Mouse (Mus musculus) ovary, postnatal 14 days (tissue): ENCODE data around the gene Cnot11.
A peak's percentile ranks its signal among the peaks of the same experiment; 100 is the strongest.

ENCODE experiments used
- DNase-seq: peaks from one replicate; pipeline ENCODE4 v3.0.0; 2022; ENCODE audit warnings: low spot score

Cnot11 gene

DNA sequence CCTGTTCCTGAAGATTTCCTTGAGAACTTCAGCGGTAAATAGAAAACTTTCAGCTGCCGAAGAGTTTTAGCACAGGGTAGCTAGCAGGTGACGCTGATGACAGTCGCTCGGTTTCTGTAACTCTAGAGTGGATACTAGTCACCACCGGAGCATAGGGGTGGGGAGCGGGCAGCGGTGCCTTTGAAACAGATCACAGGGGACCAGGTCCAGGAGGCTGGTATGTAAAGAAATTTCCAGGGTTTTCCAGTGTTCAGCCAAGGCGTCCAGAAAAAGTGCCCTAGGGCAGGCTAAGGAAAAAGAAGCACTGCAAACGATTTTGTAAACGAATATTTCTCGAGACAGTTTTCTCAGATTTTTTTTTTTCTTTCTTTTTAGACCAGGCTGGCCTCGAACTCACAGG, at the start of gene Cnot11:
Cnot11 (plus strand) TSS at position 162 of the 400 bp plus-strand sequence.
- no peak for DNase-seq

DNA sequence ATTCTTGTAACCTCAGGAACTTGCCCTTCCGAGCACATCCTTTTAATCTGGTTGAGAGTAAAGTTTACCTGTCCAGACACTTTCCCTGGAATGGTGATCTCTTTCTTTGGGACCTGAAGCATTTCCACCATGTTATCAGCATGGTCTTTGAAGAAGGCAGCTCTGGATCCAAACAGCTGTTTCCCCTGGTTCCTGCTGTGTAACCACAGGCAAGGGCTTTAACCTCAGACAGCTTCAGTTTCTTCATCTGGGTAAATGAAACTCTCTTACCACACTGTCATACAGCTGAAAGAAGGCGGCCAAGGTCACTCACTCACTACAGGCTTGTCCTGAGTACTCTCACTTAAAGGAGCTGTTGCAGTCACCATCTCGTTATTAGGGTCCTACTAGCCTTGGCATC, 47.4 kb upstream of the Cnot11 start:
- no peak for DNase-seq

DNA sequence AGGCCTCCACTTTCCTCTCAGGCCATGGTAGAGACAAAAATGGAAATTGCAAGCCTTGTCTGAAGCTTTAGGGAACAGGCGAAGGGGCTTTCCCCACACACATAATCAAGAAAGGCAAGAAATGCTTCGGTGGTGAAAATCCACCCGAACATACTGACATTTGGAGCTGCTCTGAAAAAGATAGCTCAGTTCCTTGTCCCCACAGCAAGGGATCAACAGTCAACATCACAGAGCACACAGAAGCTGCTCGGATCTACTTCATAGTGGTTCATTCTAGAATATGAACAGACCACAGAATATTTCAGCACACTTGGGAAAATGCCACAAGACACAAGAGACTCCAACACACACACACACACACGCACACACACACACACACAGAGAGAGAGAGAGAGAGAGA, 41.6 kb upstream of the Cnot11 start:
- no peak for DNase-seq

DNA sequence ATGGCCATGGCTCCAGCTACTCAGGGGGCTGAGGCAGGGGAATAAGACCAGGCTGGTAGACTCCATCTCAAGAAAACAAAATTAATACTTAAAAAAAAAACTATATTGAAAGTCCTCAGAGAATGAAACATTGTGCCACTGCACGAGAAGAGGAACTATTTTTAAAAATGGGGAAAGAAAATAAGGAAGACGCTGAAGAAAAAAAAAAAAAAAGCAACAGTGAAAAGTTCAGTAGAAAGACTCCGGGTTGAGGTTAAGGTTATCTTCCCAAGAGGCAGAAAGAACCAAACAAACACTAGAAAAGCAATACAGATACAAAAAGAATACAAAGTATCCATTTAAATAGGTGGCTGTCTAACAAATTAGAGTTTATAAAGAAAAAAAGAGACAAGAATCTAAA, 41.1 kb upstream of the Cnot11 start:
- DNase-seq: no peak

DNA sequence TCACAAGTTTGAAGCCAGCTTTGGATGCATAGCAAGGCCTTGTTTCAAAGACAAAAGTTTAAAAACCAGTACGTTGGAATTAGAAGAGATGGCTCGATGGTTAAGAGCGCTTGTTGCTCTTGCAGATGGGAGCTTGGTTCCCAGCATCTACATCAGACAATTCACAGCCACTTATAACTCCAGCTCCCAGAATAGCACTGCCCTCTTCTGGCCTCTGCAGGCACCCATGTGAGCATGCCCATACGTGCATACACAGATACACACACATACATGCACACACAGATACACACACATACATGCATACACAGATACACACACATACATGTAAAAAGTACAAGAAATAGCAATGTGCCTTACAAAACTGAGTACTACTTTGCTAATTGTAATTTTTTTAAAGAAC, 37.8 kb upstream of the Cnot11 start:
- no peak for DNase-seq

DNA sequence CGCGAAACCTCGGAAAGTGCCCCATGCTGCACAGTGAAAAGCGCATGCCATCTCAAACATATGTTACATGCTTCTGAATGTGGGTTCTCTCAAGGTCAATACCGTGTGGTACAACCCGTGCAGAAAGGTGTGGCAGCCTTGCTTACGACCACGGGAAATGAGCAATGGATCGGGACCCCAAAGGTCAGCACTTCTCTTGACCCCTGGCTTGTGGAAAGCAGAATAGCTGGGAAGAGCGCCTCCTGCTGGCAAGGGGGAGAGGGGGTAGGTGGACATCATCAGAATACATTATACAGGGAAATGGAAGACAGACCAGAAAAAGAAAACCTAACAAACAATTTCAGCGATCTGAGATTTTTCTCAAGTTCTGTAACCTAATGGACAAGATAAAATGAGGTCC, 37.0 kb upstream of the Cnot11 start:
- DNase-seq: no peak

DNA sequence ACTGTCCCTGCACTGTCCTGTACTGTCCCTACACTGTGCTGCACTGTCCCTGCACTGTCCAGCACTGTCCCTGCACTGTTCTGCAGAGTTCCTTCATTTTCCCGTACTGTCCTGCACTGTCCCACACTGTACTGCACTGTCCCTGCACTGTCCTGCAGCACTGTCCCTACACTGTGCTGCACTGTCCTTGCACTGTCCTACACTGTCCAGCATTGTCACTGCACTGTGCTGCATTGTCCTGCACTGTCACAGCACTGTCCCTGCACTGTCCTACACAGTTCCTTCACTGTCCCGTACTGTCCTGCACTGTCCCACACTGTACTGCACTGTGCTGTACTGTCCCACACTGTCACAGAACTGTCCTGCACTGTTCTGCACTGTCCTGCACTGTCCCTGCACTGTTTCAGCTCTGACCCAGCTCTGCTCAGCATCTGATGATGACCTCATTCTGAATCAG, 35.3 kb upstream of the Cnot11 start:
- no peak for DNase-seq

DNA sequence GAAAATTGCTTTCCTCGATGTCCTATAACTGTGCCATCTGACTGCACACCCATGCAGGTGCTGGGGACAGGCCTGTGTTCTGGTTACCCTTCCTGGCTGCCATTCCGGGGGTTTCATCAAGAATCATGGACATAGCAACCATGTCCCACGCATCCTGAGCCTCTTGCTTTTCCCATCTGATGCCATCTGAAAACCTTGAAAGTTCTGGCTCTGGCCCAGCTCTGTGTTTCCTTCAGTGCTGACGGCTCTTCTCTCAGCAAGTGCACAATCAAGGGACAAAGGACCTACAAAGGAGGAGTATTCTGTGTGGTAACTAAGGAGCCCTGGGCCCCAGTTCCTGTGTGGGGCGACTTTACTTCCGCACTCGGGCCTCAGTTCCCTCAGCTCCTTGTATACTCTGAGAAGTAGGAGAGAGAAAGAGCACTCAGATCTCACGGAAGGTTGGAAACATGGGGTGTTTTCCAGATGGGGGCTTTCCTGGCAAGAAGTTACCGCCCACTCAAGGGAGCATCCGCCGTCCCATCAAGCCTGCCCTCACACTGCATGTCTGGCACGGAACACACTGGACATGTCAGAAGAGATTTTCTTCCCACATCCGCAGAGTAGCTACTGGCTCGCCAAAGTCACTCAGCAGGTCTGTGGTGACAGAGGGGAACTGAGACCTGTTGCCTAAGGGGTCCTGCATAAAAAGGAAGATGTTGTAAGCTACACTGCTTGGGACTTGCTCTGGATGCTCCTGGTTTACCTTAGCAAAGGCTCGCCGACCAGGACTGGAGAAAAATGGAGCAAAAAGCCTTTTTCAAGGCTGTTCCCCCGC, 31.8 kb upstream of the Cnot11 start:
- no peak for DNase-seq

DNA sequence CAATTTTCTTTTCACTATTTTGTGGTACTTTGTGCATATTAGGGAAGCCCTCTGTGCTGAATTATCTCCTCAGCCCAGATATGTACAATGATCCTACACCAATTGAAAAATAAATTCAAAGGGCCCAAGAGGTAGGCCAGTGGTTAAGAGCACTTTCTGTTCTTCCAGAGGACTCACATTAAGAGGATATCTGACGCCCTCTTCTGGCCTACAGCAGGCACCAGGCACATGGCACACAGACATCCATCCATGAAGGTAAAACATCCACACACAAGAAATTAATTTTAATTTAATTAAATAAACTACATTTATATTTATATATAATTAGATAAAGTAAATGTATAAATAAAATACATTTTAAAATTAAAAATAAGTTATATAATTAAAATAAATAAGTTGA, 30.5 kb upstream of the Cnot11 start:
- peak; percentile 13 for DNase-seq

DNA sequence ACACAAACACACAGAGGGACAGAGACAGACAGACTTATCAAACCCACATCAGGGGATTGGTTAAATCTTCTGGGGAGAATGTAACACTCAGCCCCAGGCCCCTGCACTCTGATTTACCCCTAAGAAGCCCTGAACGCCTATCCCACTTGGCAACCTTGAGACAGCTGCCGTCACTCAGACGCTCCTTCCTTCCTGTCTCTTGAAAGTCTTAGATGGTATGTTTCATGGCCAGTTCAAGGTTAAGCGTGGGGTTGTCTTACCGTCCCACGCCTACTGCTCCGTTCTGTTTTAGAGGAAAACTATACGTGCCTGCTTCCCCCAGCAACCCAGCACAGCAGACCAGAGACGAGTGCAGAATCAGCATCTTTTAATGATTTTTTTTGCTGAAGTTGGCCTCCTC, 29.2 kb upstream of the Cnot11 start:
- no peak for DNase-seq

DNA sequence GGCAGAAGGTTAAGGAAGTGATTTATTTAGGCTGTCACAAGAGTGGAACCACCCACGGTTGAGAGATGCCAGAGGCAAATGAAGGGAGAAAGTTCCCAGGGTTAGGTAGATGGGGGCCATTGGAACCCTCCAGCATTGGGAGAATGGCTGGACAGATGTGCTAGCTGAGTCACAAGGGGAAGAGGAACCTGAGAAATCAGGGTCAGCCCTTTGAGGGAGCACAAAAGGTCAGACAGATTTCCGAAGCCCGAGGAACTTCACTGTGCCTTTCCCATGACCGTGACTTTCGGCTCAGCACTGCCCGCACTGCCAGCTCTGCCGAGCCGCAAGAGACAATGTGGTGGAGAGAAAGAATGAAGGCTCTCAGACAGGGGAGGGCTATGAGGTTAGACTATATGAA, 23.0 kb upstream of the Cnot11 start:
- no peak for DNase-seq

DNA sequence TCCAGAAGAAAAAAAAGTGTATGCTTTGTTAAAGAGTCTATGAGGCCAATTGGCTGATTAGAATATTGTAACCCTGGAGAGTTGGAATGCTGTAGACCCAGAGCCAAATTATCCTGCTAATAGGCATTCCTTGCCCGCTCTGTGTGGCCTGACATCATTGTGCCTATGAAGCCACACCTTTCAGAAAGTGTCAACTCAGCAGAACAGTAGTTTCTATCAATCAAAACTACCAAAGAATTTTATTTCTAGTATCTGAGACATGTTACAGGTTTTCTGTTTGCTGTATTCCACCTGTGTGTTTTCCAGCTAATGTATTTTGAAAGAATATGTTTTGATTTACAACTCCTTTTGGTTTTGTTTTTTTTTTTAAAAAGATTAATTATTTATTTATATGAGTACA, 22.6 kb upstream of the Cnot11 start:
- no peak for DNase-seq

DNA sequence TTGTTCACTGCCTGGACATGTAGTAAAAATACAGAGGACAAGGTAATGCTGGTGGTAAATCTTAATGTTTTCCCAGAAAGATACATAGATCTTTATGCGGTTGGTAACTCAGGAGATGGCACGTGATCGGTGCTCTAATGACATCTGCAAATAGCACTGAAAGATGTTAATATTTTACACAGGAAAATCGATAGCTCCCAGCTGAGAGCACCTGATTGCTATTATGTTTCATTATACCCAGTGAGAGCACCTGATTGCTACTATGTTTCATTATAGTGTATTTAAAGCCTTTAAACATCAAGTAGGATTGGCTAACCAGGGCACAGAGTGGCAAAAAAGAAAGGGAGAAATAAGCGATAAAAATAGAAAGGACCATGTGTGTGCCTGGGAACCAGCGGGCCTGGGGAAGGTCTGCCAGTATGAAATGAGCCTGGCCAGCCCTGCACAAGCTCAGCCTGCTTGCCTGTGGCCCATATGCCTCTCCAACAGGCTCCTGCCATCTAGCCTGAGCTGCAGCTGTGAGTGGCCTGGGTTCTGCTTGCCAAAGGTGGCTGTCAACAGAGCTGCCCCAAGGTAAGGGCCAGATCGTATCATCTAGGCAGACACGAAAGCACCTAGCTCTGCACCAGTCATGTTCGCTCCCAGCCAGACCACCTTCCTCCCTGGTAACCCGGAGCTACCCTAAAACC, 19.3 kb upstream of the Cnot11 start:
- DNase-seq: no peak

DNA sequence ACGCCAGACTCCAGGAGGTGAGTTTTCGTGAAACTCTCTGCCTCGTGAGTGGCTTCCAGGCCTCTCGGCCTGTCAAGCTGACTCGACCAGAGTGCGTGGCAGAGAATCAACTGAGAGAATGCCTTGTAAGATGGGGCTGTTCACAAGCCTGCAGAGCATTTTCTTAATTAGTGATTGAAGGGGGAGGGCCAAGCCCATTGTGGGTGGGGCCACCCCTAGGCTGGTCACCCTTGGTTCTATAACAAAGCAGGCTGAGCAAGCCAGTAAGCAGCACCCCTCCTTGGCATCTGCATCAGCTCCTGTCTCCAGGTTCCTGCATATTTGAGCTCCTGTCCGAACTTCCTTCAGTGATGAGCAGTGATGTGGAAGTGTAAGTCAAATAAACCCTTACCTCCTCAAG, 13.5 kb upstream of the Cnot11 start:
- no peak for DNase-seq

DNA sequence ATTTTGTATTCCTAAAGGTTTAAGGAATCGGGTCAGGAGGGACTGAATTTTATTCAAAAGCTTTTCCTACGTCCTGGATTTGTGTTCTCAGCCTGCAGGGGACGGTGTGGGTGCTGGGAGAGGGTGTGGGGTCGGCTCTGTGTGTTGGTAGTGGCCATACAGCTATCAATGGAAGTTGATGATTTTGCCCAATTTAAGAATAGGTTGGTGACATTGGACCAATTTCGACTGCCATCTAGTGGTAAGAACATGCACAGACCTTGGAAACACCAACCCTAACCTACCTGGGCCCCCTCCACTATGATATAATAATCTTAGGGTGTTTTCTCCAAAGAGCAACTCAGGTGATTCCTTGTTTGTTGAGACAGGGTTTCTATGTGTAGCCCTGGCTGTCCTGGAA, 12.3 kb upstream of the Cnot11 start:
- peak; percentile 31 for DNase-seq

DNA sequence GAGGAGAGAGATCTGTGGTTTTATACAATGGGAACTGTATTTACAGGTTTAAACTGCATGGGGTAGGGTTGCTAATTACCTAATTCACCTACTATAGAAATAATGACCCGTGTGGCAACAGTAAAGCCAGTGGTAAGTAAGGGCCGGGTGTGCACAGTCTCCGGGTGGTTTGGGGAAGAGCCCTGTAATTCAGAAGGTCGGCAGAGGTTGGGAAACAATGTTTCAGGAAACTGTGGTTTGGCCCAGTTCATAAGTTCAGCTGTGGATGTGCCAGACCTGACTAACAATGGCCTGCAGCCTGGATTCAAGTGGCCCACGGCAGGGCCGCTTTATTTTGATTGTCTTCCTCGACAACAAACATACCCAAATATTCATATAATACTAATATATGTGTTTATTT, 9.0 kb upstream of the Cnot11 start:
- no peak for DNase-seq

DNA sequence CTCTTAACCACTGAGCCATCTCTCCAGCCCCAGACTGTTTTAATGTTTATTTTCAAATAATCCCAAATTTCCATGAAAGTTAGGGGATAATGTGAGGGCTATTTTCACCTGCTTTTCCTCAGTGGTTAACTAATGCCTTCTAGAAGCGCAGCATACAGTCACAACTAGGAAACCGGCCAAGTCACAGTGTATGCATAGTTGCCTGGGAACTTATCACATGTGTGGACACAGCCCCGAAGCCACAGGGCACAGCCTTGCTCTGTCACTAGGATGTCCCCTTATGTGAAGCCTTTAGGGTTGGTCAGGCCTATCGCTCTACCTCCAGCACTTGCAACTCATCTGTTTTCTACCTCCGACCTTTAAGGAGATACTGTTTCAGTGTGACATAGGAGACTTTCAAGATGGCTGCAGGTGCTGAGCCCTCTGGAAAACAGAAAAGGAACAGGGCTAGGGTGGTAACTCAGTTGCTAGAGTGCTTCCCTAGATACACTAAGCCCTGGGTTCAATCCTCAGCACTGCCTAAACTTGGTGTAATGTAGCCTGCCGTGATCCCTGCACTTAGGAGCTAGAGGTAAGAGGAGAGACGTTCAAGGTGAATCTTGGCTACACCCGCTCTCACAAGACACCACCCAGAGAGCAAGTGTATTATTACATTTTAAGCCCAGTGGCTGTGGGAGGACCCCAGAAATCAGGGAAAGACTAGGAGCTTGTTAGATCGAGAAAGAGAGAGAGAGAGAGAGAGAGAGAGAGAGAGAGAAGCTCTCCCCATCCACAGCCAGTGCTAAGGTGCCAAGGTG, 8.2 kb upstream of the Cnot11 start:
- no peak for DNase-seq

DNA sequence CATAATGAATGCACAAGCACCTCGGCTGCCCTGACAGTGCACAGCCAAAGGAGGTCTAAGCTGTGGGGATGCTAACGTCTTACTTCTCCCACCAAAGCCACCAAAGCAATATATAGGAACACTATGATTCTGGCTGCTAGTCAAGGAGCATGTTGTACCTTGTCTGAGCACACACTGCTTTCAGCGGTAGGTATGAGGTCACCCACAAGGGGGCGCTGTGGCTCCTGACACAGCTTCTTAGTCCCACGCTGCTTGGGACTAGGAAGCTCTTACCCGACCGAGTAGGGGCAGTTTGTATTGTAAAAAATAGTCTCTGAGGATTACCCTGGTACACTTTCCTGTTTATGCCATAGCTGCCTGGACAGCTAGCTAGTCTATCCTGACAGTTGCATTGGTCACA, 7.4 kb upstream of the Cnot11 start:
- DNase-seq: peak; percentile 73

DNA sequence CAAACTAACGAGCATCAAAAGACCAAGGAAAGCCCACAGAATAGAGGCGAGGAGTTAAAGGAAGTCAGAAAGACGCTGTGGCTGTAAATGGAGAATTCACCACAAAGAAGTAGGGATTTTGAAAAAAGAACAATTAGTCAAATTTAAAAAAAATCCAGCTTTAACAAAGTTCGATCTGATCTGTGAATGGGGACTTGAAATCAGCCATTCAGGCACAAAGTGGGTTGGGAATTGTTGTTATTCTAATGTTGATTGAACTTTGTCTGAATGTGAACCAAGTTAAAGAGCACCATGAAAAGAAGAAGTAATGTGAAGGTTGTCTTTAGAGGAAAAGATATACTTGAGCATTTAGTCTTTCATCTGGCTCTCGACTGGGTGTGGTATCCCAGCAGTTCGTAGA, 6.5 kb upstream of the Cnot11 start:
- DNase-seq: no peak

DNA sequence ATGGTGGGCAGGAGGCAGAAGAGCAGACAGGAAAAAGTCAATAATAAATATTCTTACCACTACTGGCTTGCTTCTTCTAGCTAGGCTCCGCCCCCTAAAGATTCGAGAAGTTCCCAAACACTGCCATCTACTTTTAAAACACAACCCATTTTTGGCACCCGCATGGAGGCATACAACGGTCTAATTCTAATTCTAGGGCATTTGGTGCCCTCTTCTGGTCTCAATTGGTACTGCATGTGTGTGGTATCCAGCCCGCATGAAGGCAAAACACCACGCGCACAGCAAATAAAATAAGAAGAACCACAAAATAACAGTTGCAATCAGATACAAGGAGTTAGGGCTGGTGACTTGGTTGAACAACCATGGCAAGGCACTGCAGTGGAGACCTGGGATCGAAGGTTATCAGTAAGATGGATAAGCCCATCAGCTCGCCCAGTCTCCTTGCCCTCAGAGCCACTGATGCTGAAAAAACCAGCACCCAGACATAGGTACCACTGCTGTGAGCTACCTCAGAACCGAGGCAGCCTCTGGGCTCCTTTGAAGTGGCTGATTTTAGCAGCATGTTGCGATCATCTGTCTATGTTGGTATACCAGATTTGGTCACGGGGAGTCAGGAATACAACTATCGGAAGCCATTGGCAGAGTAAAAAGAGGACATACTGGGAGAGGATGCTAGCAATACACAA, 4.4 kb upstream of the Cnot11 start:
- peak; percentile 83 for DNase-seq

DNA sequence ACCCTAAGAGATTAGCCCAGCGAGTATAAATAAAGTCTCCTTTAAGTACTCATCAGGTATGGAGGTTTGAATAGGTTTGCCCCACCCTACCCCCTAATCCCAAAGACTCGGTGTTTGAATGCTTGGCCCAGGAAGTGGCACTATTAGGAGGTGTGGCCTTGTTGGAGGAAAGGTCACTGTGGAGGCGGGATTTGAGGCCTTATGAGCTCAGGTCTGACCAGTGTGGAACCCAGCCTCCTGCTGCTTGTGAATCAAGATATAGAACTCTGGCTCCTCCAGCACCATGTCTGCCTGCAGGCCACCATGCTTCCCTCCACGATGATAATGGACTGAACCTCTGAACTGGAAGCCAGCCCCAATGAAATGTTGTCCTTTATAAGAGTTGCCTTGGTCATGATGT, 3.8 kb upstream of the Cnot11 start:
- no peak for DNase-seq

DNA sequence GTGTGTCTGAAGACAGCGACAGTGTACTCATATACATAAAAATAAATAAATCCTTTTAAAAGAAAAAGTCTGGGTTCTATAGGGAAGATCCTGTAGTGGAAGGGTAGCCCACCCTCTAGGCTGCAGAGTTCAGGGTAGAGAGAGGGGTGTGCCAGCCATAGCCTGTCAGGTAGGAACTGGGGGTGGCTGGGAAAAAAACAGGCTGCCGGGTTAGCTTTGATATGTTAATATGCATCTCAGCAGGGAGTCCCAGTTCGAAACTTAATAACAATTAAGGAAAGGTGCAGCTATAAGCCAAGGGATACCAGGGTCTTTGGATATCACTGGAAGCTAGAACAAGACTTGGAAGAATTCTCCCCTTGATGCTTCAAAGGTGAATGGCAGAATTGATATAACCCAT, 875 bp upstream of the Cnot11 start:
- no peak for DNase-seq
